Mouse (Mus musculus) gastrocnemius, postnatal 14 days (tissue): Measurements from ENCODE around the gene Wnt3. TPM values are rescaled to one million over a fixed set of nuclear protein-coding genes. Genes with fewer than 3 reads are reported as not detected.

ENCODE experiments used
- DNase-seq: peaks from one replicate; pipeline ENCODE4 v3.0.0; 2021; ENCODE audit warnings: mixed read lengths
- intact Hi-C: fragments of 180-260 bp; cut with DNase I; formaldehyde crosslinking; loops from one replicate; pipeline ENCODE4 v1.15.1; 2025; ENCODE audit warnings: low total_unique reads
- total RNA-seq, 2 experiments: library from RNA; stranded (reverse); gene quantifications; 2 replicates each; pipeline ENCODE4 v1.2.3; 2021

Gene Wnt3
- total RNA-seq, 2 experiments from 2014 or later = 0.18 TPM; not detected in 1

GRCm38 (mm10) chr11:103765556-103766011 is 8.4 kb upstream of the Wnt3 start:
- DNase-seq = no peak
- intact Hi-C loops = no loop called here

DNA sequence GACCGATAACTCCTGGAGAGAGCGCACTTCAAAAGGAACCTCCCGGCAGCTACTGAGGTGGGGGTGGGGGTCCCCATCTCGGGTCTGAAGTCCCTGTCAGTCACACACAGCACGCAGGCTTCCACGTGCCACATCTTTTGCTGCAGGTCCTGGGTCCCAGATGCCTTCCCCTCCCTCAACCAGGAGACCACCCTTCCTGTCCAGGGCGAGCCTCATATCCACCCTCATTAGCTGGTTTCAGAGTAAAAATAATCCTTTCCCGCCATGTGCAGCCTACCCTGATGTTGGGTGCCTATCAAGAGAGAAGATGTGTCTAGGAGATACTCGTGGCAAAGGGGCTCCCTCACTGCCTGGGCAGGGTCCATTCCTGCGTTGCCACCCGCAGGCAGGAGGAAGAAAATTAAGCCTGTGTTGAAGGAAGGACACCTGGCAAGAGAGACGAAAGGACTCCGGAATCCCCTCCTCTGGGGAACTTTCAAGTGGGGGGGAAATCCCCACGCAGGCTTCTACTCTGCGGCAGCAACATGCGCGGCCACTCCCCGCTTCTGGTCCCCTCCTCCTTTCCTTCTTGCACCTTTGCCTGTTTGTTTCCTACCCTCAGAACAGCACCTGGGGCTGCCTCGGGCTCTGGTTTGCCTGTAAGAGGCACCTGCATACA is 2.7 kb upstream of the Wnt3 start:
- intact Hi-C loops = no loop called here
- DNase-seq = no peak

- intact Hi-C loops = no loop called here
- DNase-seq = no peak
Observed at GRCm38 (mm10) chr11:103772505-103773386, 1.2 kb upstream of the Wnt3 start.

GRCm38 (mm10) chr11:103774228-103774530 is 229 bp downstream of the Wnt3 start:
- no peak for DNase-seq
- intact Hi-C loops = no loop called here

- DNase-seq = no peak
- intact Hi-C loops = no loop called here
Observed at GRCm38 (mm10) chr11:103780152-103780551, 6.2 kb downstream of the Wnt3 start.

GRCm38 (mm10) chr11:103789951-103790350 is 16.0 kb downstream of the Wnt3 start:
- DNase-seq = no peak
- intact Hi-C loops = no loop called here

GRCm38 (mm10) chr11:103801128-103801527 is 27.2 kb downstream of the Wnt3 start:
- DNase-seq = no peak
- intact Hi-C loops = no loop called here

DNA sequence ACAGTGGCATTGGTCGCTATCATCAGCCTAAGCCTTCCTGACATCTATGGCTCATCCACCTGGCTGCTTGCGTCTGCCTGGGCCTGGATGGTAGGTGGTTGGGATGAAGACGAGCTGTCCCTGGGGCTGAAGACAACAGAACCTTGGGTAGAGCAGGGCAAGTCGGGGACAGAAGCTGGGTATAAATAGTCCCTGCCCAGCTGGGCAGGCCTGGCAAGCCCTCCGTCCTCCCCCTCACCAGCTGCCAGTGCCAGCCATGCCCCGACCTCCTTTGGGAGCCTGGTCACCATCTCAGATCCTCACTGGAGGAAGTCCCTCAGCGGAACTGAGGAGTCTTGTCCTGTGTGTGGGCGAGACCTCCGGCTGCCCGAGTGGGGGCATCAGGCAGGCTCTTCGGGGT is 30.2 kb downstream of the Wnt3 start:
- DNase-seq = no peak
- intact Hi-C loops = no loop called here

GRCm38 (mm10) chr11:103804804-103805203 is 30.9 kb downstream of the Wnt3 start:
- intact Hi-C loops = no loop called here
- DNase-seq = no peak

- DNase-seq = no peak
- intact Hi-C loops = no loop called here
Observed at GRCm38 (mm10) chr11:103807966-103808365, 34.0 kb downstream of the Wnt3 start.

GRCm38 (mm10) chr11:103808771-103809610 is 35.0 kb downstream of the Wnt3 start:
- DNase-seq = no peak
- intact Hi-C loops = no loop called here

DNA sequence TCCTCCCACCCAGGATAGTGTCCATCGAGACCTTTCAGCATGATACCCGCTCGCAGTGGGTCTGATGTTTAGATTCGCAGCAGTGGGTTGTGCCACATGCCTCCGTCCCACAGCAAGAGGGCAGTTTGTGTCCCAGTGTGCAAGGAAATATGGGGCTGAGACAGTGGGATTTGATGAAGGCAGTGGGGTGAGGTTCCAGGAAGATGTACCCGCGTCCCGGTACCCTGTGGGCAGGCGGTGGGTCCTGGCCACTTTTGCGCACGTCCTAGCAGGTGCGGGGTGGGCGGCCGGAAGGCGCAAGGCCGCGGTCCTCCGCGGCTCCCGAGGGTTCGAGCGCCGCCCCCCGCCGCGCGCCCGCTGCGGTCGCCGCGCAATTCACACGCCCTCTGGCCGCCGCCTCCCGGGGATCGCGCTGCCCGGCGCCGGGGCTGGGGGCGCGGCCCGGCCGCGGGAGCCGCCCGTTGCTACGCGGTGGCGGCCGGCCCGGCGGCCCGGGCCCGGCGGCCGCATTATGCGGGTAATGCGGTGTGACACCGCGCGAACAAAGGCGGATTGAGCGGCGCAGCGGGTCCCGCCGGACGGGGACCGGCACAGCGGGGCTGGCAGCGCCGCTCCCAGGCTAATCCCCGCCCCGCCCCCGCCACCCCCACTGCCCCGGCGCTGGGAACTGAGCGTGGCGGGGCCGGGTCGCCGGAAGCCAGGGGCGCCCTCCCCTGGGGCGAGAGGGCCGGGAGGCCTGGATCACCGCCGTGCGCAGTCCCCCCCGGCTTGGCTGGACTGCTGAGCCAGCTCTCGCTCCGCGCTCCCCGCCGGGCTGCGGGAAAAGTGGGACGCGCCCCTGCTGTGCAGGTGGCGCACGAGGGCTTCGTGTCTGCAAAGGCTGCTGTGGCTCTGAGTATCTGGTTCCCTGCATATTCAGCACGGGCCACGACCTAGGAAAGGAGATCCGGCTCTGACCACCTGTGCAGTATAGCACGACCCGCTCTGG is 36.0 kb downstream of the Wnt3 start:
- intact Hi-C loops = no loop called here
- peak; percentile 15 for DNase-seq

- no peak for DNase-seq
- intact Hi-C loops = no loop called here
Observed at GRCm38 (mm10) chr11:103810631-103811030, 36.7 kb downstream of the Wnt3 start.

DNA sequence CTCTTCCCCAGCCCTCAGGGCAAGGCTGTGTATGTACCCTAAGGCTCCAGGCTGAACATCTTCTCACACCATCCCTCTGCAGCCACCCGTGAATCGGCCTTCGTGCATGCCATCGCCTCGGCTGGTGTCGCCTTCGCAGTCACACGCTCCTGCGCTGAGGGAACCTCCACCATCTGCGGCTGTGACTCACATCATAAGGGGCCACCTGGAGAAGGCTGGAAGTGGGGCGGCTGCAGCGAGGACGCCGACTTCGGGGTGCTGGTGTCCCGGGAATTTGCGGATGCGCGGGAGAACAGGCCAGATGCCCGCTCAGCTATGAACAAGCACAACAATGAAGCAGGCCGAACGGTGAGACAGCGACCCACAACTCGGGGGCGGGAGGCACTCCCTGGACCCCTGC is 37.3 kb downstream of the Wnt3 start:
- DNase-seq = no peak
- intact Hi-C loops = no loop called here

GRCm38 (mm10) chr11:103814808-103815207 is 40.9 kb downstream of the Wnt3 start:
- intact Hi-C loops = no loop called here
- no peak for DNase-seq

GRCm38 (mm10) chr11:103815986-103816385 is 42.0 kb downstream of the Wnt3 start:
- DNase-seq = no peak
- intact Hi-C loops = no loop called here

DNA sequence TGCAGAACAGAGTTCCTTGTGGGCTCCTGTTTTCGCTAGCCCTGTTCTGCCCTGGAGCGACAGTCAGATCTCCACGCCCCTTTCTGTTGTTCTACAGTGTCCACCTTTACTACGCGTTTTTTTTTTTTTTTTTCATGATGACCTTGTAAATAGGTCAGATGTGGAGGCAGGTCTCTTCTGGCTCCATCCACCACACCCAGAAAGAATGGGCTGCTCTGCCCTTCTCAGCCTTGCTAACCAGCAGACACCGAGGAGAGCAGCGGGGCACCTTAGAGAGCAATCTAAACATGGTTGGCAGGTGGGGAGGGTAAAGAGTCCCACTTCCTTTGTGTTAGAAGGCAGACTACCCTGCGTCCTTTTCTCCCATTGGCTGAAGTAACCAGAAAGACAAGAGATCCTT is 42.8 kb downstream of the Wnt3 start:
- intact Hi-C loops = no loop called here
- no peak for DNase-seq

DNA sequence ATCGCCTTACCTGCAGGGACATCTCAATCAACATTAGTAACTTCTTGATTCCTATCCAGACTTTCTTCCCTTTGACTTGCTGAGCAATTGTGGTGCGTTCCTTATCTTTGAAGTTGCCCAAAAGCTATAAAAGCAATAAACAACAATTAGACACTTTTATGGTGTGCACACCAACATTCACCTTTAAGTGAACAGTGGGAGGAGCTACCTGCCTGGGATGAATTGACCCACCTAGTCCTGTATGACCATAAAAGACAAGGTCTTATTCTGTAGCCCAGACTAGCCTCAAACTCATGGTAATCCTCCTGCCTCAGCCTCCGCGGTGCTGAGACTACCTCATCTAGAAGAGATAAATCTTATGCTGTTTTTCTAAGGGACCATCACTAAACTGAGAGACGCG is 53.3 kb downstream of the Wnt3 start:
- no peak for DNase-seq
- intact Hi-C loops = no loop called here

- intact Hi-C loops = no loop called here
- no peak for DNase-seq
Observed at GRCm38 (mm10) chr11:103828866-103829265, 54.9 kb downstream of the Wnt3 start.
